Mouse (Mus musculus): Measurements from ENCODE around the gene Exoc4.
A peak's percentile ranks its signal among the peaks of the same experiment; 100 is the strongest.

Exoc4 gene

GRCm38 (mm10) chr6:33248894-33249758 lies at the start of gene Exoc4:
TSS of gene Exoc4 (plus strand) at chr6:33249085.
- ATAC-seq (ENCODE audit: low TSS enrichment) = peak; percentile 100

- no peak for ATAC-seq (ENCODE audit: low TSS enrichment)
These were observed 30.1 kb upstream of the Exoc4 start for GRCm38 (mm10) chr6:33218780-33219179.

- ATAC-seq (ENCODE audit: low TSS enrichment) = no peak
These were observed 22.2 kb upstream of the Exoc4 start for GRCm38 (mm10) chr6:33226700-33227099.

- ATAC-seq (ENCODE audit: low TSS enrichment) = no peak
These were observed 21.5 kb upstream of the Exoc4 start for GRCm38 (mm10) chr6:33227371-33227770.

GRCm38 (mm10) chr6:33241250-33241649 lies 7.6 kb upstream of the Exoc4 start:
- ATAC-seq (ENCODE audit: low TSS enrichment) = no peak

- ATAC-seq (ENCODE audit: low TSS enrichment) = no peak
These were observed 4.3 kb upstream of the Exoc4 start for GRCm38 (mm10) chr6:33244546-33244945.

- no peak for ATAC-seq (ENCODE audit: low TSS enrichment)
These were observed 1.7 kb upstream of the Exoc4 start for GRCm38 (mm10) chr6:33247146-33247545.

GRCm38 (mm10) chr6:33247576-33248355 lies 1.1 kb upstream of the Exoc4 start:
- ATAC-seq (ENCODE audit: low TSS enrichment) = no peak

- ATAC-seq (ENCODE audit: low TSS enrichment) = no peak
These were observed 7.8 kb downstream of the Exoc4 start for GRCm38 (mm10) chr6:33256638-33257037.

GRCm38 (mm10) chr6:33257076-33257789 lies 8.3 kb downstream of the Exoc4 start:
- peak; percentile 74 for ATAC-seq (ENCODE audit: low TSS enrichment)

- ATAC-seq (ENCODE audit: low TSS enrichment) = no peak
These were observed 11.0 kb downstream of the Exoc4 start for GRCm38 (mm10) chr6:33259926-33260325.

GRCm38 (mm10) chr6:33261606-33262005 lies 12.7 kb downstream of the Exoc4 start:
- no peak for ATAC-seq (ENCODE audit: low TSS enrichment)

GRCm38 (mm10) chr6:33263950-33264349 lies 15.1 kb downstream of the Exoc4 start:
- no peak for ATAC-seq (ENCODE audit: low TSS enrichment)

GRCm38 (mm10) chr6:33264388-33264787 lies 15.5 kb downstream of the Exoc4 start:
- ATAC-seq (ENCODE audit: low TSS enrichment) = no peak

GRCm38 (mm10) chr6:33267571-33267970 lies 18.7 kb downstream of the Exoc4 start:
- ATAC-seq (ENCODE audit: low TSS enrichment) = no peak

- ATAC-seq (ENCODE audit: low TSS enrichment) = no peak
These were observed 34.6 kb downstream of the Exoc4 start for GRCm38 (mm10) chr6:33283523-33283922.

- no peak for ATAC-seq (ENCODE audit: low TSS enrichment)
These were observed 35.1 kb downstream of the Exoc4 start for GRCm38 (mm10) chr6:33283936-33284335.

GRCm38 (mm10) chr6:33286376-33286775 lies 37.5 kb downstream of the Exoc4 start:
- ATAC-seq (ENCODE audit: low TSS enrichment) = no peak

GRCm38 (mm10) chr6:33294626-33295025 lies 45.7 kb downstream of the Exoc4 start:
- no peak for ATAC-seq (ENCODE audit: low TSS enrichment)

- peak; percentile 50; the same call in 1 of the 2 replicates for ATAC-seq (ENCODE audit: low TSS enrichment)
These were observed 48.7 kb downstream of the Exoc4 start for GRCm38 (mm10) chr6:33297566-33297965.

- no peak for ATAC-seq (ENCODE audit: low TSS enrichment)
These were observed 49.9 kb downstream of the Exoc4 start for GRCm38 (mm10) chr6:33298768-33299167.

GRCm38 (mm10) chr6:33305996-33306395 lies 57.1 kb downstream of the Exoc4 start:
- ATAC-seq (ENCODE audit: low TSS enrichment) = no peak
